Mouse (Mus musculus) ES-E14 (cell line): ENCODE data around the gene Gm11020. TPM values are rescaled to one million over a fixed set of nuclear protein-coding genes. Genes with fewer than 3 reads are reported as not detected.

Experiments used
- DNase-seq: peaks from one replicate; pipeline ENCODE4 v3.0.0-alpha.2; 2013; ENCODE audit warnings: low read depth, low spot score
- H3K27ac ChIP-seq: 2 replicates; pipeline ENCODE4 v1.5.1; 2012; ENCODE audit warnings: low read depth, mild to moderate bottlenecking, low read length, moderate library complexity, mixed read lengths; ENCODE audit not compliant: poor library complexity, insufficient read depth, severe bottlenecking
- H3K36me3 ChIP-seq: 2 replicates; pipeline ENCODE4 v1.6.1; 2012; ENCODE audit warnings: mild to moderate bottlenecking, low read length, moderate library complexity, mixed read lengths; ENCODE audit not compliant: control insufficient read depth, poor library complexity, insufficient read depth, severe bottlenecking
- H3K4me1 ChIP-seq, 2 experiments: fragments of 150-350 bp in 1 of 2; sonication (generic) in 1 of 2; 2 replicates each; pipeline ENCODE4 v1.6.1; 2012; ENCODE audit warnings: low read length in 2 of 2, mild to moderate bottlenecking in 1 of 2, mixed read lengths in 1 of 2; ENCODE audit not compliant: control insufficient read depth in 2 of 2, insufficient read depth in 2 of 2, poor library complexity in 1 of 2
- H3K4me3 ChIP-seq, 2 experiments: fragments of 150-350 bp in 1 of 2; sonication (generic) in 1 of 2; 2 replicates each; pipeline ENCODE4 v1.5.1; 2012; ENCODE audit warnings: low read length in 2 of 2, low read depth in 1 of 2, mild to moderate bottlenecking in 1 of 2, mixed read lengths in 1 of 2; ENCODE audit not compliant: insufficient read depth in 1 of 2, poor library complexity in 1 of 2, severe bottlenecking in 1 of 2
- H3K9ac ChIP-seq: 2 replicates; pipeline ENCODE4 v1.6.1; 2012; ENCODE audit warnings: low read depth, mild to moderate bottlenecking, low read length, mixed read lengths; ENCODE audit not compliant: poor library complexity, insufficient read depth, severe bottlenecking
- H3K9me3 ChIP-seq: fragments of 150-350 bp; sonication (generic); 2 replicates; pipeline ENCODE4 v1.6.1; 2012; ENCODE audit warnings: low read depth, mild to moderate bottlenecking, low read length; ENCODE audit not compliant: control insufficient read depth, insufficient read depth
- CHD2 ChIP-seq: IDR thresholded peaks from 2 replicates; pipeline ENCODE4 v1.6.1; 2014; ENCODE audit warnings: mild to moderate bottlenecking, low read depth, low read length, inconsistent platforms
- HCFC1 ChIP-seq: IDR thresholded peaks from 2 replicates; pipeline ENCODE4 v1.6.1; 2012; ENCODE audit warnings: low read length, inconsistent platforms, borderline replicate concordance; ENCODE audit not compliant: insufficient read depth
- MAFK ChIP-seq: IDR thresholded peaks from 2 replicates; pipeline ENCODE4 v1.6.1; 2014; ENCODE audit warnings: mild to moderate bottlenecking, low read depth, low read length, inconsistent platforms; ENCODE audit not compliant: insufficient read depth
- ZC3H11A ChIP-seq: IDR thresholded peaks from 2 replicates; pipeline ENCODE4 v1.6.1; 2012; ENCODE audit warnings: low read depth, mild to moderate bottlenecking, inconsistent platforms, low read length, borderline replicate concordance
- ZNF384 ChIP-seq: IDR thresholded peaks from 2 replicates; pipeline ENCODE4 v1.6.1; 2012; ENCODE audit warnings: low read depth, low read length, inconsistent platforms
- in situ Hi-C, 2 experiments: fragments of 600-800 bp; cut with MboI; formaldehyde crosslinking; loops; one replicate each; pipeline ENCODE4 v1.15.1; 2025; ENCODE audit warnings: low sequenced_read_pairs in 2 of 2, inconsistent platforms in 1 of 2; ENCODE audit not compliant: unreplicated experiment in 2 of 2
- total RNA-seq: library from RNA; depleted of rRNA; stranded (reverse); fragments of 300-350 nt; gene quantifications from 2 replicates; pipeline ENCODE4 v1.2.3, GENCODE M21; 2012; rRNA removed

Gene Gm11020
- total RNA-seq, 1 experiment = not detected

- Histone ChIP-seq H3K4me3 (no peak overlapping the region), H3K9me3 (no peaks in the 10 kb centered on the region), H3K36me3 (peaks cover 2% of the 10 kb centered on the region; the same call in 1 of the 2 replicates), H3K4me1 (peaks cover 0 to 9% of the 10 kb centered on the region in 2 experiments; a peak in 1 of 4 replicates), H3K9ac (no peak overlapping the region), H3K27ac (no peak overlapping the region)
- TF ChIP-seq ZNF384 (no peak), HCFC1 (no peak), CHD2 (no peak), ZC3H11A (no peak), MAFK (no peak)
- in situ Hi-C loops = no loop called here
- no peak for DNase-seq
Measured at GRCm38 (mm10) chr8:104369591-104369990, 48.2 kb downstream of the Gm11020 start.

GRCm38 (mm10) chr8:104370071-104370470 is 48.7 kb downstream of the Gm11020 start:
- Histone ChIP-seq H3K9ac (no peak overlapping the region), H3K4me1 (peaks cover 0 to 9% of the 10 kb centered on the region in 2 experiments; a peak in 1 of 4 replicates), H3K27ac (no peak overlapping the region), H3K9me3 (no peaks in the 10 kb centered on the region), H3K36me3 (peaks cover 2% of the 10 kb centered on the region; the same call in 1 of the 2 replicates), H3K4me3 (no peak overlapping the region)
- no peak for DNase-seq
- TF ChIP-seq HCFC1 = no peak
- TF ChIP-seq MAFK = no peak
- TF ChIP-seq ZC3H11A = no peak
- TF ChIP-seq ZNF384 = no peak
- no peak for TF ChIP-seq CHD2
- in situ Hi-C loops = no loop called here

DNA sequence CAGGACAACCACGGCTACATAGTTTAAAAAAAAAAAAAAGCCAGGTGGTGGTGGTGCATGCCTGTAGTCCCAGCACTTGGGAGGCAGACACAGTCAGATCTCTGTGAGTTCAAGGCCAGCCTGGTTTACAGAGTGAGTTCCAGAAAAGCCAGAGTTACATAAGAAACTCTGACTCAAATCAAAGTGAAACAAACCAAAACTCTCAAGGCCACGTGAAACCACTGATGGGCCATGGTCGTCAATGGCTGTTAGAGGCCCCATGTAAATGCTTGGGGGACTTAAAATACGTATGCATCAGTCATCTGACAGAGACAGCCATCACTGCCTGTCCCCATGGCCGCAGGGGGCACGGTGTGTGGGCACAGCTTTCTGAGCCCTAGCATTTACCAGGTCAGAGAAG is 49.8 kb downstream of the Gm11020 start:
- Histone ChIP-seq H3K36me3 (peaks cover 2% of the 10 kb centered on the region; the same call in 1 of the 2 replicates), H3K9me3 (no peaks in the 10 kb centered on the region), H3K27ac (no peak overlapping the region), H3K4me3 (no peak overlapping the region), H3K9ac (no peak overlapping the region), H3K4me1 (peaks cover 0 to 14% of the 10 kb centered on the region in 2 experiments; a peak in 2 of 4 replicates)
- TF ChIP-seq ZC3H11A (no peak), HCFC1 (no peak), MAFK (no peak), CHD2 (no peak), ZNF384 (no peak)
- in situ Hi-C loops = no loop called here
- DNase-seq = no peak

Other genes starting within 250 kb of the Gm11020 start
- 0.16 and 2.0 TPM in 2 replicates for gene Cdh5, start 219.9 kb upstream of the Gm11020 start, total RNA-seq
- gene Bean1, start 151.1 kb upstream of the Gm11020 start, total RNA-seq = 0.09 and 0.11 TPM in 2 replicates
- gene Tk2, start 73.0 kb upstream of the Gm11020 start, total RNA-seq = 8.7 and 9.8 TPM in 2 replicates
- gene Cklf, start 70.7 kb upstream of the Gm11020 start, total RNA-seq = 33.0 and 42.7 TPM in 2 replicates
- gene Cmtm2a, start 28.4 kb upstream of the Gm11020 start, total RNA-seq = not detected in 2 replicates
- not detected in 2 replicates for gene Gm45711, start 11.5 kb upstream of the Gm11020 start, total RNA-seq
- gene Cmtm1, start 11.4 kb upstream of the Gm11020 start, total RNA-seq = not detected in 2 replicates
- not detected in 2 replicates for gene Cmtm2b, start 663 bp downstream of the Gm11020 start, total RNA-seq
- 8.0 and 12.6 TPM in 2 replicates for gene Cmtm3, start 17.8 kb downstream of the Gm11020 start, total RNA-seq
- gene Cmtm4, start 74.2 kb downstream of the Gm11020 start, total RNA-seq = 20.5 and 21.3 TPM in 2 replicates
- 27.5 and 28.9 TPM in 2 replicates for gene Dync1li2, start 121.5 kb downstream of the Gm11020 start, total RNA-seq
- gene Terb1, start 188.3 kb downstream of the Gm11020 start, total RNA-seq = 0.26 and 0.45 TPM in 2 replicates
- 29.9 and 42.8 TPM in 2 replicates for gene Nae1, start 213.1 kb downstream of the Gm11020 start, total RNA-seq
- gene Car7, start 213.1 kb downstream of the Gm11020 start, total RNA-seq = 0.90 and 1.1 TPM in 2 replicates